Mouse (Mus musculus): ENCODE results near the gene Fam50a. TPM values are rescaled to one million over a fixed set of nuclear protein-coding genes. Genes with fewer than 3 reads are reported as not detected.

Fam50a gene
- total RNA-seq (2021), result 10 to 100 TPM; 27.2 to 32.3 TPM

- peak; percentile 64 to 76 for DNase-seq (ENCODE audit: extremely low spot score in 1 of 2, low spot score in 1 of 2)
Observed at GRCm38 (mm10) chrX:74312540-74313464, at the start of gene Fam50a. Gene Fam50a (plus strand): TSS chrX:74313033.

GRCm38 (mm10) chrX:74269736-74270061 is 43.1 kb upstream of the Fam50a start:
- no peak for DNase-seq (ENCODE audit: extremely low spot score in 1 of 2, low spot score in 1 of 2)

- peak; percentile 65 to 70 for DNase-seq (ENCODE audit: extremely low spot score in 1 of 2, low spot score in 1 of 2)
Observed at GRCm38 (mm10) chrX:74270062-74270901, 42.6 kb upstream of the Fam50a start, which contains the start of gene Rpl10. Gene Rpl10 (plus strand): TSS chrX:74270812.

- peak in 1 of 2 experiments; percentile 5 for DNase-seq (ENCODE audit: extremely low spot score in 1 of 2, low spot score in 1 of 2)
Observed at GRCm38 (mm10) chrX:74270902-74271551, 41.8 kb upstream of the Fam50a start.

- no peak for DNase-seq (ENCODE audit: extremely low spot score in 1 of 2, low spot score in 1 of 2)
Observed at GRCm38 (mm10) chrX:74273422-74274322, 39.2 kb upstream of the Fam50a start.

- DNase-seq (ENCODE audit: extremely low spot score in 1 of 2, low spot score in 1 of 2), result no peak
Observed at GRCm38 (mm10) chrX:74277916-74278315, 34.9 kb upstream of the Fam50a start.

GRCm38 (mm10) chrX:74281041-74281731 is 31.6 kb upstream of the Fam50a start:
- DNase-seq (ENCODE audit: extremely low spot score in 1 of 2, low spot score in 1 of 2), result no peak

- peak in 1 of 2 experiments; percentile 20 for DNase-seq (ENCODE audit: extremely low spot score in 1 of 2, low spot score in 1 of 2)
Observed at GRCm38 (mm10) chrX:74281732-74282394, 31.0 kb upstream of the Fam50a start, which contains the start of the genes Taz and Dnase1l1. Gene Taz (plus strand): TSS chrX:74281912. Gene Dnase1l1 (minus strand): TSS chrX:74282337.

GRCm38 (mm10) chrX:74282395-74283091 is 30.3 kb upstream of the Fam50a start:
- DNase-seq (ENCODE audit: extremely low spot score in 1 of 2, low spot score in 1 of 2), result peak; percentile 65 to 71

GRCm38 (mm10) chrX:74283092-74283437 is 29.8 kb upstream of the Fam50a start:
- no peak for DNase-seq (ENCODE audit: extremely low spot score in 1 of 2, low spot score in 1 of 2)

GRCm38 (mm10) chrX:74293431-74293830 is 19.4 kb upstream of the Fam50a start:
- DNase-seq (ENCODE audit: extremely low spot score in 1 of 2, low spot score in 1 of 2), result no peak

- DNase-seq (ENCODE audit: extremely low spot score in 1 of 2, low spot score in 1 of 2), result peak; percentile 69 to 77
Observed at GRCm38 (mm10) chrX:74296538-74297448, 16.0 kb upstream of the Fam50a start, which contains the start of gene Atp6ap1. Gene Atp6ap1 (plus strand): TSS chrX:74297097.

GRCm38 (mm10) chrX:74298348-74298747 is 14.5 kb upstream of the Fam50a start:
- no peak for DNase-seq (ENCODE audit: extremely low spot score in 1 of 2, low spot score in 1 of 2)

- DNase-seq (ENCODE audit: extremely low spot score in 1 of 2, low spot score in 1 of 2), result no peak
Observed at GRCm38 (mm10) chrX:74299721-74300120, 13.1 kb upstream of the Fam50a start.

GRCm38 (mm10) chrX:74304867-74305700 is 7.7 kb upstream of the Fam50a start, which contains the start of gene Gdi1:
Gene Gdi1 (plus strand): TSS chrX:74304998.
- DNase-seq (ENCODE audit: extremely low spot score in 1 of 2, low spot score in 1 of 2), result peak; percentile 58 to 65

GRCm38 (mm10) chrX:74328725-74329161 is 15.9 kb downstream of the Fam50a start, which contains the start of gene Plxna3:
Gene Plxna3 (plus strand): TSS chrX:74329066.
- peak; percentile 47 to 53 for DNase-seq (ENCODE audit: extremely low spot score in 1 of 2, low spot score in 1 of 2)

All from layer of hippocampus, postnatal 25 days (tissue).